Mouse (Mus musculus): ENCODE results near the gene Mtmr14.

GRCm38 (mm10) chr6:113266996-113267655 lies 29.5 kb downstream of the Mtmr14 start:
- no peak for TF ChIP-seq POLR2A (IDR thresholded peaks at IDR 0.05; ENCODE audit: insufficient read length, low read depth)
- no peak for TF ChIP-seq USF1 (IDR thresholded peaks at IDR 0.05; ENCODE audit: low read depth)
- TF ChIP-seq MYOG (IDR thresholded peaks at IDR 0.05; ENCODE audit: control insufficient read depth in 1 of 3, insufficient read depth in 1 of 3, insufficient read length in 2 of 3, low read depth in 2 of 3): no peak
- no peak for TF ChIP-seq SRF (IDR thresholded peaks at IDR 0.05; ENCODE audit: control insufficient read depth, insufficient read length, low read depth)
- TF ChIP-seq E2F4 (IDR thresholded peaks at IDR 0.05; ENCODE audit: insufficient read depth): no peak
- no peak for TF ChIP-seq POLR2AphosphoS2 (IDR thresholded peaks at IDR 0.05; ENCODE audit: insufficient read length, low read depth)
